Comparison of ENCODE assay signal across 21 mouse cellular contexts in the genomic region with DNA sequence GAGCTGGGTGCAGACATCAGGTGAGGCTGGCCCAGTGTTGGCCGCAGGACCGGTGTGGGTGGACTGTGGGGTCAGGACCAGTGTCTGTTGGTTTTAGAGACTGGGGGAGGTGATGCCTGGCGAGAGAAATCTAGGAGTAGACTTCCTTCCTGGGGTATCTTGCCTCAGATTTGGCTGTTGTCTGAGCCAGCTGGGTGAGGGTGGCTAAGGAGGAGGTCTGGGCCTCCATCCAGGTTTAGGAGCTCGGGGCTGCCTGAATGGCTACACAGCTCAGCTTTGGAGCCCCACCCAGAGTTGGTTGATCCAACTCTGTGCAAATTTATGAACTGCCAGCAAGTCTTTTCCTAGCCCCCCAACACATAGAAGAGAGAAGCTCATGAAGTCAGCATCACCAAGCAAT. TPM values are rescaled to one million over a fixed set of nuclear protein-coding genes. Genes with fewer than 3 reads are reported as not detected.
"Had no signal": no experiment of that assay in that cellular context is flagged by ENCODE, and none has a peak within 500 bp of the region (broad histone marks: within the 10 kb centered on the region; RNA-seq: fewer than 3 reads in every experiment).

No protein-coding gene starts in this region.

- H3K36me3 ChIP-seq: limb, embryonic 12.5 days; liver, embryonic 13.5 days; midbrain, embryonic 12.5 days; neural tube, embryonic 13.5 days had no signal

- ATAC-seq: intestine, postnatal 0 days; liver, postnatal 0 days; midbrain, embryonic 16.5 days had no signal

- DNase-seq: kidney, adult 8-10 months; kidney, postnatal 25 days; liver; liver, embryonic 13.5 days; liver, postnatal 0 days; retina, postnatal 1 day; thymus, postnatal 4 days had no signal

- H3K9me3 ChIP-seq: limb, embryonic 12.5 days; liver, embryonic 13.5 days; midbrain, embryonic 12.5 days; neural tube, embryonic 13.5 days had no signal

- H3K4me2 ChIP-seq: limb, embryonic 12.5 days; liver, embryonic 13.5 days; midbrain, embryonic 12.5 days; neural tube, embryonic 13.5 days had no signal

- H3K4me1 ChIP-seq: midbrain, embryonic 12.5 days had no signal

- H3K27me3 ChIP-seq: midbrain, embryonic 12.5 days; neural tube, embryonic 13.5 days had no signal

- H3K4me3 ChIP-seq: limb, embryonic 12.5 days; liver, embryonic 13.5 days; megakaryocyte, embryonic 14.5 days; midbrain, embryonic 12.5 days; neural tube, embryonic 13.5 days had no signal

- H3K27ac ChIP-seq: limb, embryonic 12.5 days; liver, embryonic 13.5 days; macrophage; midbrain, embryonic 12.5 days; neural tube, embryonic 13.5 days had no signal

- H3K9ac ChIP-seq: limb, embryonic 12.5 days; liver, embryonic 13.5 days; liver, postnatal 0 days; midbrain, embryonic 12.5 days; neural tube, embryonic 13.5 days had no signal

RNA-seq across cellular contexts. Expression of a gene that starts 19.0 kb away (rescaled TPM):
- total RNA-seq: layer of hippocampus, postnatal 25 days had no signal
- polyA plus RNA-seq: macrophage had no signal

RNA-seq across cellular contexts. Expression of a gene that starts 23.2 kb away (rescaled TPM):
- total RNA-seq: layer of hippocampus, postnatal 25 days; left cerebral cortex, adult 8-10 months; left cerebral cortex, postnatal 36 days had no signal
- polyA plus RNA-seq: intestine, postnatal 0 days; kidney, embryonic 16.5 days; limb, embryonic 12.5 days; liver, embryonic 13.5 days; liver, postnatal 0 days; lung, embryonic 16.5 days; macrophage; midbrain, embryonic 12.5 days; midbrain, embryonic 16.5 days; neural tube, embryonic 13.5 days; small intestine, adult 2 months; stomach, embryonic 16.5 days had no signal

RNA-seq across cellular contexts. Expression of a gene that starts 29.6 kb away (rescaled TPM):
- total RNA-seq: layer of hippocampus, postnatal 25 days; left cerebral cortex, adult 8-10 months; left cerebral cortex, postnatal 36 days had no signal
- polyA plus RNA-seq: intestine, postnatal 0 days; kidney, embryonic 16.5 days; limb, embryonic 12.5 days; liver, embryonic 13.5 days; liver, postnatal 0 days; lung, embryonic 16.5 days; macrophage; midbrain, embryonic 12.5 days; midbrain, embryonic 16.5 days; neural tube, embryonic 13.5 days; small intestine, adult 2 months; stomach, embryonic 16.5 days had no signal

RNA-seq across cellular contexts. Expression of a gene that starts 39.0 kb away (rescaled TPM):
- total RNA-seq: layer of hippocampus, postnatal 25 days; left cerebral cortex, adult 8-10 months; left cerebral cortex, postnatal 36 days had no signal
- polyA plus RNA-seq: intestine, postnatal 0 days; kidney, embryonic 16.5 days; limb, embryonic 12.5 days; liver, embryonic 13.5 days; liver, postnatal 0 days; lung, embryonic 16.5 days; macrophage; midbrain, embryonic 12.5 days; midbrain, embryonic 16.5 days; neural tube, embryonic 13.5 days; small intestine, adult 2 months; stomach, embryonic 16.5 days had no signal

RNA-seq across cellular contexts. Expression of a gene that starts 43.9 kb away (rescaled TPM):
- total RNA-seq: layer of hippocampus, postnatal 25 days; left cerebral cortex, adult 8-10 months; left cerebral cortex, postnatal 36 days had no signal
- polyA plus RNA-seq: intestine, postnatal 0 days; kidney, embryonic 16.5 days; limb, embryonic 12.5 days; liver, embryonic 13.5 days; liver, postnatal 0 days; lung, embryonic 16.5 days; macrophage; midbrain, embryonic 12.5 days; midbrain, embryonic 16.5 days; neural tube, embryonic 13.5 days; small intestine, adult 2 months had no signal
